Comparison of ENCODE assay signal across 8 mouse cellular contexts in the genomic region with DNA sequence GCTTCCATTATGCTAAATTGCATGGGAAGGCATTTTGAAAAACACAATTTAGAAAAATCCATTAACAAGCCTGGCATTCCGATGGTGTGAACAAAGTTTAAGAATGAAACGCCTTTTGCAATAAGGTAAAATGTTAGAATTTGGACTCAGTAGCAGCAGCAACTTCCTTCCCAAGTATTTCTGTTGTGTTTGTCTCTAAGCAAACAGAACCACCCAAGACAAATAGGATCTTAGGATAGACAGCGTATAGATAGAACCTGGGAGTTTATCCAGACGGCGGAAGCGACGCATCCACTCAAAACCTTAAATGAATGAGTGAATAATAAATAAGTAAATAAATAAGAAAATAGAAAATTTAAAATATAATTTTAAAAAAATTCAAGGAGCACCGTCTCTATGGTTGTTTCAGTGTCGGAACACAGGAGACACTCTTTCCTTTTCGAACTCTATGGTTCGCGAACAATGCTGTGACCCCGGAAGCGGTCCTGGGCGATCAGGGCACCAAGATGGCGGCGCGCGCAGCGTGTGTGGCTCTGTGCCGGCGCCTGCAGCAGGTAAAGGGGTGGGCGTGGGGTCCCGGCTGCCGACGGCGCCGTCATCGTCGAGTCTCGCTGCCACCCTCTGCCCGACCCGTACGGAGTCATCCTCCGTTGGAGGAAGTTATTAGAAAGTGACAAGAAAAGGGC. TPM values are rescaled to one million over a fixed set of nuclear protein-coding genes. Genes with fewer than 3 reads are reported as not detected.
DNase-seq lines count a peak whose midpoint lies in the region; ATAC-seq lines count a peak whose summit lies in the region.

A gene (plus strand): TSS at position 487 of the 686 bp plus-strand sequence.

- H3K4me2 ChIP-seq in forebrain, embryonic 14.5 days (ENCODE audit: low read length), result peak within 1 kb of the TSS; percentile 84
- peak within 1 kb of the TSS; percentile 82 for H3K4me2 ChIP-seq in neural tube, embryonic 15.5 days

- H3K36me3 ChIP-seq in forebrain, embryonic 14.5 days (ENCODE audit: control insufficient read depth, insufficient read depth, low read length), result peaks cover 12% of the 10 kb centered on the region
- peaks cover 13% of the 10 kb centered on the region for H3K36me3 ChIP-seq in neural tube, embryonic 15.5 days

- H3K9me3 ChIP-seq in forebrain, embryonic 14.5 days (replicated peaks; ENCODE audit: control insufficient read depth, low read length), result no peaks in the 10 kb centered on the region
- no peaks in the 10 kb centered on the region for H3K9me3 ChIP-seq in neural tube, embryonic 15.5 days (replicated peaks)

- peak within 1 kb of the TSS; percentile 52 for H3K9ac ChIP-seq in forebrain, embryonic 14.5 days (ENCODE audit: low read length)
- H3K9ac ChIP-seq in neural tube, embryonic 15.5 days (replicated peaks), result peak within 1 kb of the TSS; percentile 63

- ATAC-seq in forebrain, embryonic 14.5 days, result peak; percentile 96
- peak; percentile 94 for ATAC-seq in neural tube, embryonic 15.5 days (ENCODE audit: low FRiP score)

- DNase-seq in ES-CJ7 (ENCODE audit: low read depth, low spot score), result peak; percentile 95
- peak; percentile 82 for DNase-seq in cerebellum, adult 11 months
- peak; percentile 97 for DNase-seq in forebrain, embryonic 14.5 days (ENCODE audit: low spot score)
- peak; percentile 79 to 88 for DNase-seq in heart, postnatal 14 days
- DNase-seq in layer of hippocampus, adult 11-12 months (ENCODE audit: low spot score), result peak; percentile 90
- DNase-seq in lung, adult 18-20 months, result peak; percentile 83 to 90
- peak; percentile 91 for DNase-seq in testis, postnatal 14 days (ENCODE audit: low spot score)

- 0 out of 2 replicates have a peak, but pooled peaks cover 6% of the 10 kb centered on the region for H3K4me1 ChIP-seq in forebrain, embryonic 14.5 days (ENCODE audit: control insufficient read depth, insufficient read depth, low read length)
- H3K4me1 ChIP-seq in neural tube, embryonic 15.5 days, result peaks cover 24% of the 10 kb centered on the region

- intact Hi-C loops in heart, postnatal 14 days (cut with DNase I), result no loop called here

- peak within 1 kb of the TSS; percentile 52; the same call in 1 of the 2 replicates for H3K27ac ChIP-seq in forebrain, embryonic 14.5 days (ENCODE audit: low read depth, low read length)
- peak within 1 kb of the TSS; percentile 87 for H3K27ac ChIP-seq in neural tube, embryonic 15.5 days (replicated peaks)

- WGBS in forebrain, embryonic 14.5 days, result 3% methylated on average over 35 of the region's 35 CpGs
- WGBS in neural tube, embryonic 15.5 days, result 3% methylated on average over 35 of the region's 35 CpGs

- peaks cover 3% of the 10 kb centered on the region; the same call in 1 of the 2 replicates for H3K27me3 ChIP-seq in forebrain, embryonic 14.5 days (replicated peaks; ENCODE audit: control insufficient read depth, insufficient read depth, low read length)
- peaks cover 23% of the 10 kb centered on the region for H3K27me3 ChIP-seq in neural tube, embryonic 15.5 days (replicated peaks)

- H3K4me3 ChIP-seq in forebrain, embryonic 14.5 days (ENCODE audit: low read depth, low read length), result peak within 1 kb of the TSS; percentile 54
- H3K4me3 ChIP-seq in neural tube, embryonic 15.5 days (replicated peaks), result peak within 1 kb of the TSS; percentile 56

RNA-seq across cellular contexts. Expression of the gene that starts here (rescaled TPM):
- polyA plus RNA-seq in forebrain, embryonic 14.5 days (2014; fragmentation: Nextera tagmentation; extraction: Ambion mirVana), result 73.8 and 94.0 TPM in 2 replicates
- total RNA-seq in heart, postnatal 14 days (2021), result 10 to 100 TPM; 25.1 to 26.2 TPM
- polyA plus RNA-seq in neural tube, embryonic 15.5 days (2015; fragmentation: Nextera tagmentation; extraction: Ambion mirVana), result 72.0 and 75.3 TPM in 2 replicates

Comparison
In these comparisons a context has a peak if more than half of its experiments do, and no peak if none do; other contexts are left out.
1. Peak in every context shown above with its lines: DNase-seq, ATAC-seq, H3K4me3 ChIP-seq and H3K27ac ChIP-seq.